Mouse (Mus musculus) natural killer cell, adult 2 months (primary cell): ENCODE measurements around the gene Ferd3l.

Experiments
- DNase-seq, 2 experiments: peaks; one replicate each; pipeline ENCODE4 v3.0.0; 2022; ENCODE audit warnings: low spot score in 2 of 2

Gene Ferd3l

GRCm38 (mm10) chr12:33965661-33966360 lies 37.6 kb downstream of the Ferd3l start:
- no peak for DNase-seq

- DNase-seq, result no peak
Observed at GRCm38 (mm10) chr12:33966490-33967415, 38.5 kb downstream of the Ferd3l start.

- no peak for DNase-seq
Observed at GRCm38 (mm10) chr12:33967514-33967913, 39.3 kb downstream of the Ferd3l start.

- DNase-seq, result no peak
Observed at GRCm38 (mm10) chr12:33968041-33968897, 40.0 kb downstream of the Ferd3l start.

GRCm38 (mm10) chr12:33968898-33969178 lies 40.6 kb downstream of the Ferd3l start:
- DNase-seq, result no peak
